Comparison of ENCODE assay signal across 17 mouse cellular contexts in the genomic region with DNA sequence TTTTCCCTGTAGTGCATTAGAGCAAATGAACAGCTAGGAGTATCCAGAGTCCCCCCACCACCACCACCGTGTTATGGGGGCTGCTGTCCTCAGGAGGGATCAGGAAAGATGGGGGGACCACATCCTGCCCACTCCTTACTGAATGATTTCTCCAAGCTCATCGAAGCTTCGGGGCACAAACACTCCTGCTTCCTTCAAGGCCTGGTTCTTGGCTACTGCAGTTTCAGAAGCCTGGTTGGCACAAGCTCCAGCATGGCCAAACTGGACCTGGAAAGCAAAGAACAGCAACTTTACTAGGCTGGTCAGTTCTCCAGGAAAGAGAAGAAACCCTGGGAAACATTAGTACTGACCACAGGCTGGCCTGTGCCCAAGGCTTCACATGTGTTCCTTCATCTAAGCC. TPM values are rescaled to one million over a fixed set of nuclear protein-coding genes. Genes with fewer than 3 reads are reported as not detected.
"Had no signal": no experiment of that assay in that cellular context is flagged by ENCODE, and none has a peak within 500 bp of the region (broad histone marks: within the 10 kb centered on the region; RNA-seq: fewer than 3 reads in every experiment).

No protein-coding gene starts in this region.

- H3K9ac ChIP-seq: neural tube, embryonic 13.5 days; neural tube, embryonic 15.5 days; stomach, embryonic 15.5 days had no signal

- H3K4me2 ChIP-seq: neural tube, embryonic 13.5 days; neural tube, embryonic 15.5 days; stomach, embryonic 15.5 days had no signal

- H3K9me3 ChIP-seq: neural tube, embryonic 13.5 days; neural tube, embryonic 15.5 days; stomach, embryonic 15.5 days had no signal

- H3K4me1 ChIP-seq: neural tube, embryonic 13.5 days; neural tube, embryonic 15.5 days; stomach, embryonic 15.5 days had no signal

- H3K4me3 ChIP-seq: neural tube, embryonic 13.5 days; neural tube, embryonic 15.5 days; stomach, embryonic 15.5 days had no signal

- H3K27ac ChIP-seq: neural tube, embryonic 13.5 days; neural tube, embryonic 15.5 days; stomach, embryonic 15.5 days; stomach, postnatal 0 days had no signal

- H3K27me3 ChIP-seq: neural tube, embryonic 13.5 days; neural tube, embryonic 15.5 days; stomach, embryonic 15.5 days had no signal

- DNase-seq: retina, postnatal 1 day; right cerebral cortex, adult 18-20 months; right cerebral cortex, postnatal 14 days; right cerebral cortex, postnatal 25 days; right cerebral cortex, postnatal 4 days; spleen, adult 18-20 months; thymus, adult 18-20 months; thymus, adult 2 months; thymus, postnatal 14 days; thymus, postnatal 25 days; thymus, postnatal 36 days; thymus, postnatal 4 days had no signal

RNA-seq across cellular contexts. Expression of a gene that starts 42.7 kb away (rescaled TPM):
- polyA plus RNA-seq: small intestine, adult 2 months had no signal
